27 mouse cellular contexts compared by ENCODE assay signal in genomic region chr4:43287305-43287704, GRCm38 (mm10). TPM values are rescaled to one million over a fixed set of nuclear protein-coding genes. Genes with fewer than 3 reads are reported as not detected.
DNase-seq lines count a peak whose midpoint lies in the region; ATAC-seq lines count a peak whose summit lies in the region.
"Had no signal": no experiment of that assay in that cellular context is flagged by ENCODE, and none has a peak within 500 bp of the region (broad histone marks: within the 10 kb centered on the region; RNA-seq: fewer than 3 reads in every experiment).

No protein-coding gene starts in this region.

- WGBS in midbrain, embryonic 11.5 days, result 79% methylated on average over 3 of the region's 3 CpGs
- 86% methylated on average over 3 of the region's 3 CpGs for WGBS in midbrain, embryonic 13.5 days
- 76% methylated on average over 3 of the region's 3 CpGs for WGBS in embryonic facial prominence, embryonic 10.5 days
- 11% methylated on average over 3 of the region's 3 CpGs for WGBS in macrophage (ENCODE audit: missing documents)

- H3K9ac ChIP-seq in midbrain, embryonic 11.5 days (ENCODE audit: low read length), result no peak overlapping the region
- H3K9ac ChIP-seq in midbrain, embryonic 13.5 days (replicated peaks), result no peak overlapping the region
- H3K9ac ChIP-seq: heart, embryonic 12.5 days; hindbrain, embryonic 15.5 days; limb, embryonic 12.5 days; liver, embryonic 12.5 days; liver, postnatal 0 days; midbrain, embryonic 15.5 days had no signal

- no peaks in the 10 kb centered on the region for H3K36me3 ChIP-seq in midbrain, embryonic 11.5 days (ENCODE audit: control insufficient read depth, insufficient read depth, low read length)
- no peaks in the 10 kb centered on the region for H3K36me3 ChIP-seq in midbrain, embryonic 13.5 days
- H3K36me3 ChIP-seq in embryonic facial prominence, embryonic 10.5 days (replicated peaks), result no peaks in the 10 kb centered on the region
- no peaks in the 10 kb centered on the region for H3K36me3 ChIP-seq in macrophage (ENCODE audit: inconsistent target)
- H3K36me3 ChIP-seq: heart, embryonic 12.5 days; hindbrain, embryonic 10.5 days; hindbrain, embryonic 15.5 days; limb, embryonic 12.5 days; liver, embryonic 12.5 days; midbrain, embryonic 15.5 days had no signal

- H3K4me1 ChIP-seq in midbrain, embryonic 11.5 days (ENCODE audit: control insufficient read depth, insufficient read depth, low read length), result no peaks in the 10 kb centered on the region
- H3K4me1 ChIP-seq in midbrain, embryonic 13.5 days (replicated peaks), result no peaks in the 10 kb centered on the region
- no peaks in the 10 kb centered on the region for H3K4me1 ChIP-seq in embryonic facial prominence, embryonic 10.5 days
- H3K4me1 ChIP-seq: heart, embryonic 12.5 days; hindbrain, embryonic 10.5 days; hindbrain, embryonic 15.5 days; limb, embryonic 12.5 days; liver, embryonic 12.5 days; midbrain, embryonic 15.5 days had no signal

- H3K4me3 ChIP-seq in midbrain, embryonic 11.5 days (ENCODE audit: low read depth, low read length), result no peak overlapping the region
- H3K4me3 ChIP-seq in midbrain, embryonic 13.5 days (replicated peaks), result no peak overlapping the region
- H3K4me3 ChIP-seq in embryonic facial prominence, embryonic 10.5 days, result no peak overlapping the region
- no peak overlapping the region for H3K4me3 ChIP-seq in macrophage (ENCODE audit: inconsistent target)
- H3K4me3 ChIP-seq: heart, adult 2 months; heart, embryonic 12.5 days; hindbrain, embryonic 10.5 days; hindbrain, embryonic 15.5 days; limb, embryonic 12.5 days; liver, embryonic 12.5 days; midbrain, embryonic 15.5 days had no signal

- ATAC-seq in midbrain, embryonic 11.5 days (ENCODE audit: low FRiP score), result no peak
- no peak for ATAC-seq in midbrain, embryonic 13.5 days
- ATAC-seq: forebrain, embryonic 14.5 days; liver, embryonic 12.5 days; liver, postnatal 0 days; midbrain, embryonic 15.5 days had no signal

- no peaks in the 10 kb centered on the region for H3K79me2 ChIP-seq in macrophage (ENCODE audit: inconsistent target)

- no peaks in the 10 kb centered on the region for H3K9me3 ChIP-seq in midbrain, embryonic 11.5 days (ENCODE audit: control insufficient read depth, low read length)
- no peaks in the 10 kb centered on the region for H3K9me3 ChIP-seq in midbrain, embryonic 13.5 days
- no peaks in the 10 kb centered on the region for H3K9me3 ChIP-seq in embryonic facial prominence, embryonic 10.5 days
- H3K9me3 ChIP-seq: heart, embryonic 12.5 days; hindbrain, embryonic 10.5 days; hindbrain, embryonic 15.5 days; limb, embryonic 12.5 days; liver, embryonic 12.5 days; midbrain, embryonic 15.5 days had no signal

- H3K4me2 ChIP-seq in midbrain, embryonic 11.5 days, result no peak overlapping the region
- no peak overlapping the region for H3K4me2 ChIP-seq in midbrain, embryonic 13.5 days (replicated peaks)
- H3K4me2 ChIP-seq: heart, embryonic 12.5 days; hindbrain, embryonic 15.5 days; limb, embryonic 12.5 days; liver, embryonic 12.5 days; midbrain, embryonic 15.5 days had no signal

- peak; percentile 66 for DNase-seq in midbrain, embryonic 11.5 days (ENCODE audit: low spot score, missing footprints)
- DNase-seq in embryonic facial prominence, embryonic 10.5 days (ENCODE audit: low spot score), result no peak
- DNase-seq in testis, postnatal 14 days (ENCODE audit: low spot score), result no peak
- DNase-seq in Muller cell, postnatal 12 days (ENCODE audit: inconsistent ontology term), result no peak
- no peak for DNase-seq in T-cell, adult 2 months (ENCODE audit: low spot score)
- DNase-seq: adrenal gland, postnatal 10 days; cerebellum, adult 11-12 months; cerebellum, postnatal 10 days; gastrocnemius, postnatal 25 days; kidney, adult 18-20 months; kidney, postnatal 10 days; layer of hippocampus, adult 9-11 months; liver, postnatal 0 days; lung, postnatal 10 days; right cerebral cortex, postnatal 4 days; thymus, postnatal 4 days had no signal

- no peaks in the 10 kb centered on the region for H3K27me3 ChIP-seq in midbrain, embryonic 11.5 days (ENCODE audit: control insufficient read depth, insufficient read depth, low read length)
- no peaks in the 10 kb centered on the region for H3K27me3 ChIP-seq in midbrain, embryonic 13.5 days
- H3K27me3 ChIP-seq in embryonic facial prominence, embryonic 10.5 days (replicated peaks; ENCODE audit: low read depth, poor library complexity, severe bottlenecking), result no peaks in the 10 kb centered on the region
- H3K27me3 ChIP-seq: CH12.LX; heart, embryonic 12.5 days; hindbrain, embryonic 15.5 days; limb, embryonic 12.5 days; liver, embryonic 12.5 days; midbrain, embryonic 15.5 days had no signal

- no peak overlapping the region for H3K27ac ChIP-seq in midbrain, embryonic 11.5 days (ENCODE audit: low read depth, low read length)
- H3K27ac ChIP-seq in midbrain, embryonic 13.5 days, result no peak overlapping the region
- H3K27ac ChIP-seq in embryonic facial prominence, embryonic 10.5 days (replicated peaks), result peak overlapping the region; percentile 20; the same call in 1 of the 2 replicates
- peak overlapping the region; percentile 10; the same call in 1 of the 2 replicates for H3K27ac ChIP-seq in macrophage
- H3K27ac ChIP-seq: heart, adult 2 months; hindbrain, embryonic 10.5 days; hindbrain, embryonic 15.5 days; limb, embryonic 12.5 days; liver, embryonic 12.5 days; midbrain, embryonic 15.5 days had no signal

RNA-seq across cellular contexts. Expression of gene Atp8b5, which starts 20.3 kb away (rescaled TPM):
- 0.30 and 0.70 TPM in 2 replicates for polyA plus RNA-seq in midbrain, embryonic 11.5 days (2014; fragmentation: Nextera tagmentation; extraction: Ambion mirVana)
- polyA plus RNA-seq in midbrain, embryonic 13.5 days (2015; fragmentation: Nextera tagmentation; extraction: Ambion mirVana), result 0.23 and 0.35 TPM in 2 replicates
- 0.16 and 0.36 TPM in 2 replicates for polyA plus RNA-seq in embryonic facial prominence, embryonic 10.5 days (2016; fragmentation: Nextera tagmentation; extraction: Ambion mirVana)
- under 1 TPM in 12 of 26 experiments, not detected in 14; 0.16 to 0.59 (median 0.35) TPM for total RNA-seq in macrophage (2018; cell fraction: chromatin; rRNA removed)
- total RNA-seq in macrophage (2018; cell fraction: cytosol; rRNA removed), result under 1 TPM in 7 of 26 experiments, not detected in 19; under 0.01 to 0.08 (median 0.05) TPM
- total RNA-seq in macrophage (2018; cell fraction: nucleus; rRNA removed), result under 1 TPM in 4 of 26 experiments, not detected in 22; 0.22 to 0.61 (median 0.36) TPM
- 0.05 to 0.36 TPM in 2 of 3 replicates, not detected in the other for polyA plus RNA-seq in macrophage (2018)
- total RNA-seq: gastrocnemius, postnatal 25 days had no signal
- polyA plus RNA-seq: heart, embryonic 12.5 days had no signal

Comparison
In these comparisons a context has a peak if more than half of its experiments do, and no peak if none do; other contexts are left out.
1. H3K27ac ChIP-seq: peak in embryonic facial prominence, embryonic 10.5 days (single experiment) and macrophage (single experiment); none in midbrain, embryonic 11.5 days (single experiment) and midbrain, embryonic 13.5 days (single experiment).